Mouse (Mus musculus) gastrocnemius, postnatal 14 days (tissue): ENCODE data around the gene AC140267.1. TPM values are rescaled to one million over a fixed set of nuclear protein-coding genes. Genes with fewer than 3 reads are reported as not detected.

Source experiments
- DNase-seq: peaks from one replicate; pipeline ENCODE4 v3.0.0; 2021; ENCODE audit warnings: mixed read lengths
- intact Hi-C: fragments of 180-260 bp; cut with DNase I; formaldehyde crosslinking; loops from one replicate; pipeline ENCODE4 v1.15.1; 2025; ENCODE audit warnings: low total_unique reads
- total RNA-seq, 2 experiments: library from RNA; stranded (reverse); gene quantifications; 2 replicates each; pipeline ENCODE4 v1.2.3; 2021

The AC140267.1 gene
- total RNA-seq, 2 experiments from 2014 or later, result 2.2 to 6.2 TPM

GRCm38 (mm10) chr15:80225208-80225607 is 10.4 kb upstream of the AC140267.1 start:
- DNase-seq, result peak; percentile 77
- intact Hi-C loops, result loop anchor here (5.0 to 10.0 kb wide), 2 partner anchors 37 to 110 kb away; partner anchors contain the start of gene Rps19bp1

GRCm38 (mm10) chr15:80225796-80226195 is 9.8 kb upstream of the AC140267.1 start:
- intact Hi-C loops, result loop anchor here (5.0 to 10.0 kb wide), 2 partner anchors 37 to 111 kb away; partner anchors contain the start of gene Rps19bp1
- peak; percentile 35 for DNase-seq

- DNase-seq, result peak; percentile 1
- intact Hi-C loops, result loop anchor here (5.0 to 10.0 kb wide), 2 partner anchors 34 to 113 kb away; partner anchors contain the start of gene Rps19bp1
These were observed 7.4 kb upstream of the AC140267.1 start for GRCm38 (mm10) chr15:80228071-80228800.

- no peak for DNase-seq
- intact Hi-C loops, result no loop called here
These were observed 3.3 kb upstream of the AC140267.1 start for GRCm38 (mm10) chr15:80232331-80232730.

- DNase-seq, result no peak
- intact Hi-C loops, result no loop called here
These were observed 2.6 kb upstream of the AC140267.1 start for GRCm38 (mm10) chr15:80233053-80233452.

GRCm38 (mm10) chr15:80233733-80234509 is 1.7 kb upstream of the AC140267.1 start, which contains the start of gene Mief1:
Mief1 (plus strand) TSS chr15:80234018.
- intact Hi-C loops, result no loop called here

GRCm38 (mm10) chr15:80248135-80248534 is 12.5 kb downstream of the AC140267.1 start:
- no peak for DNase-seq
- intact Hi-C loops, result no loop called here

More at GRCm38 (mm10) chr15:80233733-80234509, 1.7 kb upstream of the AC140267.1 start, which contains the start of gene Mief1:
- DNase-seq, result peak; percentile 97

GRCm38 (mm10) chr15:80248596-80248995 is 13.0 kb downstream of the AC140267.1 start:
- intact Hi-C loops, result no loop called here
- DNase-seq, result no peak

GRCm38 (mm10) chr15:80249672-80250071 is 14.0 kb downstream of the AC140267.1 start:
- intact Hi-C loops, result no loop called here
- no peak for DNase-seq

- intact Hi-C loops, result no loop called here
- DNase-seq, result no peak
These were observed 15.0 kb downstream of the AC140267.1 start for GRCm38 (mm10) chr15:80250586-80250985.

- intact Hi-C loops, result no loop called here
- no peak for DNase-seq
These were observed 17.9 kb downstream of the AC140267.1 start for GRCm38 (mm10) chr15:80253530-80253929.

GRCm38 (mm10) chr15:80254207-80254606 is 18.6 kb downstream of the AC140267.1 start:
- peak; percentile 51 for DNase-seq
- intact Hi-C loops, result no loop called here

GRCm38 (mm10) chr15:80254847-80255645 is 19.4 kb downstream of the AC140267.1 start, which contains the start of gene Atf4:
Atf4 (plus strand) TSS chr15:80255184.
- intact Hi-C loops, result no loop called here
- DNase-seq, result peak; percentile 98

GRCm38 (mm10) chr15:80255646-80256121 is 20.0 kb downstream of the AC140267.1 start:
- intact Hi-C loops, result no loop called here
- peak; percentile 91 for DNase-seq

- no peak for DNase-seq
- intact Hi-C loops, result no loop called here
These were observed 20.6 kb downstream of the AC140267.1 start for GRCm38 (mm10) chr15:80256242-80256641.

GRCm38 (mm10) chr15:80256656-80257601 is 21.3 kb downstream of the AC140267.1 start:
- DNase-seq, result no peak
- intact Hi-C loops, result no loop called here

GRCm38 (mm10) chr15:80257602-80258239 is 22.1 kb downstream of the AC140267.1 start:
- intact Hi-C loops, result no loop called here
- peak; percentile 50 for DNase-seq
